Mouse (Mus musculus) brown adipose tissue, adult 24 weeks (tissue): ENCODE measurements at regions not wholly inside any gene's neighbourhood (a gene's known extent, or its start where the extent isn't known, plus 50 kb on each side); places are given as distances from the start of the nearest gene placed in this dataset.

Experiments used
- H3K27ac ChIP-seq: fragments of 200-500 bp; replicated peaks from 2 replicates; pipeline ENCODE4 v1.5.1; 2012; ENCODE audit warnings: low read depth, mild to moderate bottlenecking, low read length
- H3K4me1 ChIP-seq: fragments of 200-500 bp; 2 replicates; pipeline ENCODE4 v1.6.1; 2012; ENCODE audit warnings: low read length, mixed read lengths; ENCODE audit not compliant: control insufficient read depth, insufficient read depth, insufficient read length
- H3K4me3 ChIP-seq: fragments of 200-500 bp; 2 replicates; pipeline ENCODE4 v1.5.1; 2012; ENCODE audit warnings: low read depth, mild to moderate bottlenecking, low read length, moderate library complexity; ENCODE audit not compliant: insufficient read depth

- no peak overlapping the region for H3K27ac ChIP-seq
- H3K4me1 ChIP-seq, result no peaks in the 10 kb centered on the region
- no peak overlapping the region for H3K4me3 ChIP-seq
These were observed 270.1 kb downstream of the Mid1ip1 start for GRCm38 (mm10) chrX:10984894-10985293.

- no peak overlapping the region for H3K27ac ChIP-seq
- peak overlapping the region; percentile 46; the same call in 1 of the 2 replicates for H3K4me3 ChIP-seq
- peaks cover 3% of the 10 kb centered on the region; the same call in 1 of the 2 replicates for H3K4me1 ChIP-seq
These were observed 277.0 kb downstream of the Mid1ip1 start for GRCm38 (mm10) chrX:10991871-10992210.

GRCm38 (mm10) chrX:10992211-10993004, 277.6 kb downstream of the Mid1ip1 start:
- Histone ChIP-seq H3K27ac (no peak overlapping the region), H3K4me3 (peak overlapping the region; percentile 46), H3K4me1 (peaks cover 3% of the 10 kb centered on the region; the same call in 1 of the 2 replicates)

GRCm38 (mm10) chrX:10993005-10993377, 278.2 kb downstream of the Mid1ip1 start:
- Histone ChIP-seq H3K4me1 (peaks cover 3% of the 10 kb centered on the region; the same call in 1 of the 2 replicates), H3K4me3 (peak overlapping the region; percentile 46; the same call in 1 of the 2 replicates)

GRCm38 (mm10) chrX:10994910-10995309, 280.1 kb downstream of the Mid1ip1 start:
- H3K4me1 ChIP-seq, result peaks cover 3% of the 10 kb centered on the region; the same call in 1 of the 2 replicates
- H3K27ac ChIP-seq, result no peak overlapping the region
- H3K4me3 ChIP-seq, result no peak overlapping the region

More at GRCm38 (mm10) chrX:10993005-10993377, 278.2 kb downstream of the Mid1ip1 start:
- no peak overlapping the region for H3K27ac ChIP-seq

GRCm38 (mm10) chrX:11001180-11001579, 286.4 kb downstream of the Mid1ip1 start:
- Histone ChIP-seq H3K4me3 (no peak overlapping the region), H3K4me1 (no peaks in the 10 kb centered on the region), H3K27ac (no peak overlapping the region)

GRCm38 (mm10) chrX:11039278-11039677, 259.8 kb upstream of the H2al1a start:
- Histone ChIP-seq H3K4me1 (no peaks in the 10 kb centered on the region), H3K27ac (no peak overlapping the region), H3K4me3 (no peak overlapping the region)

GRCm38 (mm10) chrX:11046769-11047168, 252.3 kb upstream of the H2al1a start:
- no peaks in the 10 kb centered on the region for H3K4me1 ChIP-seq
- no peak overlapping the region for H3K4me3 ChIP-seq
- H3K27ac ChIP-seq, result no peak overlapping the region

- Histone ChIP-seq H3K4me3 (no peak overlapping the region), H3K4me1 (no peaks in the 10 kb centered on the region), H3K27ac (no peak overlapping the region)
These were observed 216.9 kb upstream of the H2al1a start for GRCm38 (mm10) chrX:11082171-11082570.

GRCm38 (mm10) chrX:11082845-11083244, 216.2 kb upstream of the H2al1a start:
- H3K27ac ChIP-seq, result no peak overlapping the region

GRCm38 (mm10) chrX:11086257-11087072, 212.6 kb upstream of the H2al1a start:
- H3K4me3 ChIP-seq, result no peak overlapping the region
- H3K4me1 ChIP-seq, result no peaks in the 10 kb centered on the region
- no peak overlapping the region for H3K27ac ChIP-seq

More at GRCm38 (mm10) chrX:11082845-11083244, 216.2 kb upstream of the H2al1a start:
- Histone ChIP-seq H3K4me3 (no peak overlapping the region), H3K4me1 (no peaks in the 10 kb centered on the region)

- H3K4me1 ChIP-seq, result no peaks in the 10 kb centered on the region
- no peak overlapping the region for H3K4me3 ChIP-seq
- H3K27ac ChIP-seq, result no peak overlapping the region
These were observed 211.1 kb upstream of the H2al1a start for GRCm38 (mm10) chrX:11087913-11088312.

GRCm38 (mm10) chrX:11088506-11088905, 210.6 kb upstream of the H2al1a start:
- Histone ChIP-seq H3K4me3 (no peak overlapping the region), H3K27ac (no peak overlapping the region), H3K4me1 (no peaks in the 10 kb centered on the region)

- H3K4me3 ChIP-seq, result no peak overlapping the region
- no peaks in the 10 kb centered on the region for H3K4me1 ChIP-seq
These were observed 208.6 kb upstream of the H2al1a start for GRCm38 (mm10) chrX:11090432-11090831.

GRCm38 (mm10) chrX:11097581-11098254, 201.3 kb upstream of the H2al1a start:
- Histone ChIP-seq H3K4me3 (no peak overlapping the region), H3K27ac (no peak overlapping the region), H3K4me1 (no peaks in the 10 kb centered on the region)

More at GRCm38 (mm10) chrX:11090432-11090831, 208.6 kb upstream of the H2al1a start:
- H3K27ac ChIP-seq, result no peak overlapping the region
